Mouse (Mus musculus) embryonic facial prominence, embryonic 15.5 days (tissue): ENCODE data around the gene Hs3st4. TPM values are rescaled to one million over a fixed set of nuclear protein-coding genes. Genes with fewer than 3 reads are reported as not detected.
A peak's percentile ranks its signal among the peaks of the same experiment; 100 is the strongest.

Source experiments
- ATAC-seq: fragments of 200-750 bp; cut with Nextera tagmentation; 2 replicates; pipeline ENCODE4 v1.8.0; 2017; ENCODE audit warnings: low read depth, moderate TSS enrichment; ENCODE audit not compliant: insufficient number of reproducible peaks, low FRiP score, low TSS enrichment
- H3K27ac ChIP-seq: fragments of 300-500 bp; sonication (generic); replicated peaks from 2 replicates; pipeline ENCODE4 v1.5.1; 2015; ENCODE audit warnings: mild to moderate bottlenecking, inconsistent platforms
- H3K27me3 ChIP-seq: fragments of 300-500 bp; sonication (generic); 2 replicates; pipeline ENCODE4 v1.6.1; 2015; ENCODE audit warnings: inconsistent platforms
- H3K36me3 ChIP-seq: fragments of 300-500 bp; sonication (generic); 2 replicates; pipeline ENCODE4 v1.6.1; 2015; ENCODE audit warnings: mild to moderate bottlenecking, inconsistent platforms
- H3K4me1 ChIP-seq: fragments of 300-500 bp; sonication (generic); 2 replicates; pipeline ENCODE4 v1.6.1; 2015; ENCODE audit warnings: inconsistent platforms
- H3K4me2 ChIP-seq: fragments of 300-500 bp; sonication (generic); replicated peaks from 2 replicates; pipeline ENCODE4 v1.6.1; 2015; ENCODE audit warnings: mild to moderate bottlenecking, inconsistent platforms
- H3K4me3 ChIP-seq: fragments of 300-500 bp; sonication (generic); replicated peaks from 2 replicates; pipeline ENCODE4 v1.5.1; 2015; ENCODE audit warnings: mild to moderate bottlenecking, inconsistent platforms
- H3K9ac ChIP-seq: fragments of 300-500 bp; sonication (generic); 2 replicates; pipeline ENCODE4 v1.6.1; 2015; ENCODE audit warnings: inconsistent platforms
- H3K9me3 ChIP-seq: fragments of 300-500 bp; sonication (generic); replicated peaks from 2 replicates; pipeline ENCODE4 v1.6.1; 2016; ENCODE audit warnings: inconsistent platforms
- WGBS: fragments of 180-500 bp; shearing (Covaris S2); methylation state at CpG from one replicate; pipeline ENCODE4 v1.1.7; 2015; 5-methylcytosine and 5-hydroxymethylcytosine counted together
- polyA plus RNA-seq: library from polyadenylated mRNA; unstranded; fragments of >200 nt; fragmentation: Nextera tagmentation; extraction: Ambion mirVana; gene quantifications from 2 replicates; pipeline ENCODE4 v1.2.1, GENCODE M21; 2015

Hs3st4 gene
- polyA plus RNA-seq, 1 experiment from 2014 or later, result 0.17 TPM

GRCm38 (mm10) chr7:124220556-124220955 is 237.9 kb downstream of the Hs3st4 start:
- H3K27me3 ChIP-seq, result no peaks in the 10 kb centered on the region
- no peak overlapping the region for H3K9ac ChIP-seq
- no peaks in the 10 kb centered on the region for H3K36me3 ChIP-seq
- no peak overlapping the region for H3K4me3 ChIP-seq
- H3K9me3 ChIP-seq, result no peaks in the 10 kb centered on the region
- no peak for ATAC-seq
- H3K27ac ChIP-seq, result no peak overlapping the region
- no peak overlapping the region for H3K4me2 ChIP-seq
- 71% methylated on average over 10 of the region's 10 CpGs for WGBS
- H3K4me1 ChIP-seq, result no peaks in the 10 kb centered on the region

DNA sequence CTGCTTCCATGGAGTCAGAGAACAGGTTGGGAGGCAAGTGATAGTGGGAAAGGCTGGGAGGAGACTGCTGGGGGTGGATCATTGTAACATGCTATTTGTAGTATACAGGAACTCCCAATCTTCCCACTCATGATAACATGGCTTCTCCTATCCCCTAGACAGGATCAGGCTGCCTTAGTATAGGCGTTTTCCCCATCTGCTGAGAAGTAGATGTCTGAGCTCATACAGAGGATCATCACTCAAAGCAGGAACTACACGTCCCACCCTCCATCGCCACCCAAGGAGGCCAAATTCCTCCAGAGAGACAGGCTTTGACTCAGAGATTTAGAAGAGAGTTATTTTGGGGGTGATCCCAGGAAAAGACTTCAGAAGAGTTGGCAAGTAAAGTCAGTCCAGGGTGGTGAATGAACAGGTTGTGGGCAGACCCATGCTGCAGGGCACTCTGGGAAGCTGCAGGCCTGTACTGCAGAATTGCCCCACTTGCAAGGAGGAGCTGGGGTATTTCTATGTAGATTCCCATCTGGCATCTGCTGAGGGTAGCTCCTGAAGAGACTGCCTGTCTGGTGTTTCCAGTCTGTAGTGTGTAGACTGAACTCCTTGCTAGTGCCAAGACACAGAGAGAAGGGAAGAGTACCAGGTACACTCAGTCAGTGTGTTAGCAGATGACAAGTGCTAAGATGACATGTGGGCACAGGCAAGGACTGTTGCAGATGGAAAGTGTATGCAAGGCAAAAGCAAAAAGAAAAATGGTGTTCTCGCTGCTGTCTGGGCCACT is 255.4 kb downstream of the Hs3st4 start:
- Histone ChIP-seq H3K4me2 (no peak overlapping the region), H3K27ac (no peak overlapping the region), H3K4me1 (no peaks in the 10 kb centered on the region), H3K36me3 (no peaks in the 10 kb centered on the region), H3K9me3 (no peaks in the 10 kb centered on the region), H3K4me3 (no peak overlapping the region), H3K9ac (no peak overlapping the region), H3K27me3 (no peaks in the 10 kb centered on the region)
- ATAC-seq, result no peak
- WGBS, result 77% methylated on average over 4 of the region's 4 CpGs

DNA sequence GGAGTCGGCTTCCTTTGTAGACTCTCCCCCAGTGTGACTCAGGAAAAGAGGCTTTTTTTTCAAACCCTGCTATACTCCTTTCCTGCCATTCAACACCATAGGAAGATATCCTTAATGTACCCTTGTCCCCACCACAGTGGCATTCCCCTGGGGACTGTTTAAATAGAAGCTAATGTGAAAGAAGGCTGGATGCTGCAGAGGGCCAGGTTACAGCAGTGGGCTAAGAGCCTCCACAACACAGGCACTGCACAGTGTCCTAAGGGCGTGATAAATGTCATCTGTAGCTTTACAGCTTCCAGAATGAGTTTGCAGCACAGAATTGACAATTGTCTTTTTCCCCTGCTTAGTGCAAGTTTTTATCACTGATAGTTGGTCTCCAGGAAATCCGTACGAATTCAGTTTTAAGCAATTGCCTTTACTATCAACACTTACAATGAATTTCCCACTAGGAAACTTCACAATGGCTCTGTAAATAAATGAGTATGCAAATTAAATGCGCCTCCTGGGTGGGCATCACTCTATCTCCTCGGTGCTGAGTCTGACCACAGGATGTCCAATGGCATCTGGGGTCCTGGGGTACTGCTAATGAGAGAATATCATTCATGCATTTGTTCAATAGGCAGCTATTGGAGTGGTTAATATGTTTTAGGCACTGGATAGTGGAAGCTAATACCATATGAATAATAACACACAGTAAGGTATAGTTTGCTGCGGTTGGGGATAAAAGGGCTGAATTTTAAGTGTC is 257.4 kb downstream of the Hs3st4 start:
- H3K9ac ChIP-seq, result no peak overlapping the region
- no peak for ATAC-seq
- no peaks in the 10 kb centered on the region for H3K4me1 ChIP-seq
- H3K27ac ChIP-seq, result no peak overlapping the region
- 43% methylated on average over 7 of the region's 7 CpGs for WGBS
- no peak overlapping the region for H3K4me3 ChIP-seq
- no peaks in the 10 kb centered on the region for H3K27me3 ChIP-seq
- no peaks in the 10 kb centered on the region for H3K9me3 ChIP-seq
- no peak overlapping the region for H3K4me2 ChIP-seq
- H3K36me3 ChIP-seq, result no peaks in the 10 kb centered on the region

DNA sequence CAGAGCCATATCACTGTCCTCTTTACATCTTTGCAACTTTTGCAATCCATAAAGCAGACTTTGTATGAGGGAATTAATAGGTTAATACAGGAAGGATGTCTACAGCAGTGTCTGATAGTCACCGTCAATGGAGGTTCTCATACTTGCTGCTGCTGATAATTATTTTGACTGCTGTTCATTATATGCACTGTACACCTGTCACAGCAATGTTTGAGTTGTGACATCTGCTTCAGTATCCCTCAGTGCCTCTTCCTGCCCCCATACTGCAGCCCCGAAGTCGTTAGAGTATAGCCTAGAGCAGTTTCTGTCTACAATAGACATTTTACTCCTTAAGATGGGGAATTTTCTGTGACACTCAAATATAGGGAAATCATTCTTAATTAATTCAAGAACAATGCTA is 267.2 kb downstream of the Hs3st4 start:
- Histone ChIP-seq H3K27ac (no peak overlapping the region), H3K4me1 (no peaks in the 10 kb centered on the region), H3K4me3 (no peak overlapping the region), H3K9me3 (no peaks in the 10 kb centered on the region), H3K36me3 (no peaks in the 10 kb centered on the region), H3K4me2 (no peak overlapping the region), H3K9ac (no peak overlapping the region), H3K27me3 (no peaks in the 10 kb centered on the region)
- ATAC-seq, result no peak
- WGBS, result 55% methylated on average over 3 of the region's 3 CpGs

- WGBS, result 46% methylated on average over 1 of the region's 1 CpGs
- no peak for ATAC-seq
Observed at GRCm38 (mm10) chr7:124250566-124250965, 267.9 kb downstream of the Hs3st4 start.

DNA sequence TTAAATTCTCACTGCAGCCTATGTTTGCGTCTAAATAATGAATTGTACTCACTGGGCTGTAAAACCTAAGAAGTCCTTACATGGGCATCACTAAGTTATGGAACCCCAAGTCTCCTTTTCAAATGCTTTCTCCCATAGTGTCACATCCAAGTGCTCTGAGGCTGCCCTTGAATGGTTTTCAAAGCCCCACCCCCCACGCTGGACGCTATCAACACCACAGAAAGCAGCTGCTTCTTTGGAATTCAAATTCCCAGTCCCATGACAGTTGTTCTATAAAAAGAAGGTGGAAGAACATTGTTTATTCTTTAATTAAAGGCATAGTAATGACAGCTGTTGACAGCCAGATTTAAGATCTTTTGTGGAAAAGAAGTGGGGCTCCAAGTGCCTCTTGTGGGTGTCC is 275.8 kb downstream of the Hs3st4 start:
- Histone ChIP-seq H3K9me3 (no peaks in the 10 kb centered on the region), H3K9ac (no peak overlapping the region), H3K4me2 (no peak overlapping the region), H3K36me3 (no peaks in the 10 kb centered on the region), H3K4me1 (no peaks in the 10 kb centered on the region), H3K27me3 (no peaks in the 10 kb centered on the region), H3K27ac (no peak overlapping the region), H3K4me3 (no peak overlapping the region)
- no peak for ATAC-seq
- 73% methylated on average over 3 of the region's 3 CpGs for WGBS

More at GRCm38 (mm10) chr7:124250566-124250965, 267.9 kb downstream of the Hs3st4 start:
- Histone ChIP-seq H3K9ac (no peak overlapping the region), H3K4me3 (no peak overlapping the region), H3K36me3 (no peaks in the 10 kb centered on the region), H3K27ac (no peak overlapping the region), H3K27me3 (no peaks in the 10 kb centered on the region), H3K4me2 (no peak overlapping the region), H3K9me3 (no peaks in the 10 kb centered on the region), H3K4me1 (no peaks in the 10 kb centered on the region)

DNA sequence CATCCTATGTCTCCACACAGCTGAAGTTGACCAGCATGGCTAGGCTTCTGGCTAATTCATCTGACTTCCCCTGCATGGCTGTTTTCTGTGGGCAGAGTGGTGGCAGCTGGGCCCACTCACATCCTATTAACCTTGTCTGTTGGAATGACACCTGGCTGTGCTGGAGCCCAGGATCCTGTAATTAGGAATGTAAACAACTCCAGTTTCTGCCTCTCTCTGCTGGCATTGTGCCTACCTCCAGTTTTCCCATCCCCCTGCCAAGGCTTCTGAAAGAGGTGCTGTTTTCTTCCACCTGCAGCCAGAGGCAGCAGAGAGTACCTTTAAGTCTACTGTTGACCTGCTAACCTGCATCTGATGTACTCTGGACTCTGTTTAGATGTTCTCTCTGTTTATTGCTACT is 288.1 kb downstream of the Hs3st4 start:
- no peaks in the 10 kb centered on the region for H3K27me3 ChIP-seq
- no peaks in the 10 kb centered on the region for H3K4me1 ChIP-seq
- H3K27ac ChIP-seq, result no peak overlapping the region
- no peak for ATAC-seq
- H3K4me3 ChIP-seq, result no peak overlapping the region
- no peak overlapping the region for H3K9ac ChIP-seq
- no peaks in the 10 kb centered on the region for H3K9me3 ChIP-seq
- no peak overlapping the region for H3K4me2 ChIP-seq
- no peaks in the 10 kb centered on the region for H3K36me3 ChIP-seq

DNA sequence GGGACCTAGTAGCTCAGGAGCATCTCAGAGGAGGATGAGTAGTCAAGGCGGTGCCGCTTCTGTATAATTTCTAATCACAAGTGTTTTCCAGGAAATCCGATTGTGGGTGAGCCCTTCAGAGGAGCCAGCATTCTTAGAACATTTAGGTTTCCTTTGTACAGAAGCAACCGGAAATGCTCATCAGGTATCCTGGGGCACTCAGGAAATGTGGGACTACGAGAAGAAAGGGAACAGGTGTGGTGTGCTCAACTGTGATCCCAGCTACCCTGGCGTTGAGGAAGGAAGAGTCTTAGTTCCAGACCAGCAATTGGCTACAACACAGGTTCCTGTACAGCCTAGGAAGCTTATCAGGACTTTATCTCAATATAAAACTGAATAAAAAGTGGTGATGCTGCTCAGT is 307.2 kb downstream of the Hs3st4 start:
- Histone ChIP-seq H3K9me3 (no peaks in the 10 kb centered on the region), H3K27me3 (no peaks in the 10 kb centered on the region), H3K9ac (no peak overlapping the region), H3K27ac (no peak overlapping the region), H3K4me3 (no peak overlapping the region), H3K4me1 (no peaks in the 10 kb centered on the region), H3K4me2 (no peak overlapping the region), H3K36me3 (no peaks in the 10 kb centered on the region)
- 80% methylated on average over 6 of the region's 6 CpGs for WGBS
- no peak for ATAC-seq

GRCm38 (mm10) chr7:124319451-124319850 is 336.8 kb downstream of the Hs3st4 start:
- no peak for ATAC-seq
- no peaks in the 10 kb centered on the region for H3K27me3 ChIP-seq
- 75% methylated on average over 4 of the region's 4 CpGs for WGBS
- no peak overlapping the region for H3K27ac ChIP-seq
- no peaks in the 10 kb centered on the region for H3K4me1 ChIP-seq
- H3K36me3 ChIP-seq, result no peaks in the 10 kb centered on the region
- no peaks in the 10 kb centered on the region for H3K9me3 ChIP-seq
- H3K4me2 ChIP-seq, result no peak overlapping the region
- H3K4me3 ChIP-seq, result no peak overlapping the region
- no peak overlapping the region for H3K9ac ChIP-seq

DNA sequence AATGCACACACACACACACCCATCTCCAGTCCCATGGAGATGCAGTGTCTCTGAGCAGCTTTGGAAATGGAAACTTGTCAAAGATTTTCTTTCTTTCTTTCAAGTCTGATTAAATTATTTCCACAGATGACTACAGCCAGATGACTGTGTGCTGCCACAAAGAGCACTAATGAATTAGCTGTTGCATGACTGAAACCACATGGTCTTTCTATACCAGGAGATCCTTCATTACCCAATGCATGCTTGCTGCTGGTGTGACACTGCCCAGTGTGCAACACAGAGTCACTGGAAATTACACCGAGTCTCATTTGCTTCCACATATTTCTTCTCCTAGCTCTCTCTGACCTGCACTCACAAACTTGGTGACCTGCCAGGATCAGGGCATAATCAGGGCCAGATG is 353.0 kb downstream of the Hs3st4 start:
- H3K4me3 ChIP-seq, result no peak overlapping the region
- H3K9me3 ChIP-seq, result no peaks in the 10 kb centered on the region
- 0 out of 2 replicates have a peak, but pooled peaks cover 4% of the 10 kb centered on the region for H3K4me1 ChIP-seq
- H3K27ac ChIP-seq, result 0 out of 2 replicates have a peak overlapping the region, but pooled peaks have one; percentile 22
- peak; percentile 78; the same call in 1 of the 2 replicates for ATAC-seq
- no peaks in the 10 kb centered on the region for H3K27me3 ChIP-seq
- no peaks in the 10 kb centered on the region for H3K36me3 ChIP-seq
- no peak overlapping the region for H3K4me2 ChIP-seq
- H3K9ac ChIP-seq, result no peak overlapping the region
- 22% methylated on average over 1 of the region's 1 CpGs for WGBS

DNA sequence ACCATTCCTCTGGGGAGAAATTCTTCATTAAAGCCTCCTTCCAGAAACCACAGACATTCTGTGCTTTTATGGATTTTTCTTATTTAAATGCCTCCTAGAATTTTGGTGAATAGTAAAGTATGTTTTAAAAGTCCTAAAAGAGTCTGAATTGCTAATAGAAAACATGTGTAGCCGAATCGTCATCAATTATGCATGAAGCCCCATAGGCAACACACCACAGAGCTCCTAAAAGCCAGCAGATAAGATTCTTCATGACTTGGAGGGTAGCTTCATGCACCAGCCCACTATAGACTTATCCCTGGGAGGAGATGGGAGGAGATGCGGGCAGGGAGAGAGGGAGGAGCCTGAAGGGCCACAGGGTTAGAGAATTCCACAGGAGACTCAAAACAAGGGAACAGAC is 358.8 kb downstream of the Hs3st4 start:
- Histone ChIP-seq H3K4me3 (no peak overlapping the region), H3K9me3 (no peaks in the 10 kb centered on the region), H3K27ac (peak overlapping the region; percentile 29; the same call in 1 of the 2 replicates), H3K4me1 (no peaks in the 10 kb centered on the region), H3K9ac (no peak overlapping the region), H3K27me3 (no peaks in the 10 kb centered on the region), H3K4me2 (no peak overlapping the region), H3K36me3 (no peaks in the 10 kb centered on the region)
- ATAC-seq, result no peak; the same call in 1 of the 2 replicates
- WGBS, result 29% methylated on average over 3 of the region's 3 CpGs
